Mouse (Mus musculus): ENCODE measurements around the gene Myrip. TPM values are rescaled to one million over a fixed set of nuclear protein-coding genes. Genes with fewer than 3 reads are reported as not detected.

Gene Myrip
- not detected for total RNA-seq (2023)

GRCm38 (mm10) chr9:120301213-120301612 is at the start of gene Myrip:
TSS of gene Myrip (plus strand) at chr9:120301513.

GRCm38 (mm10) chr9:120492010-120492399 is 190.7 kb downstream of the Myrip start, which contains the start of gene Eif1b:
TSS of gene Eif1b (plus strand) at chr9:120492232.

Other genes with a start within 250 kb of the Myrip start
- gene Cx3cr1, start 231.6 kb upstream of the Myrip start, total RNA-seq (2023) = under 1 TPM in 1 of 2 experiments, not detected in 1; 0.32 TPM
- gene Ccr8, start 209.4 kb upstream of the Myrip start, total RNA-seq (2023) = not detected
- 10 to 100 TPM; 31.3 to 39.1 TPM for gene Slc25a38, start 191.1 kb upstream of the Myrip start, total RNA-seq (2023)
- gene Rpsa, start 173.8 kb upstream of the Myrip start, total RNA-seq (2023) = 1,000 to 10,000 TPM; 2,093 to 2,116 TPM
- not detected for gene Mobp, start 151.8 kb upstream of the Myrip start, total RNA-seq (2023)
- 10 to 100 TPM; 52.4 TPM for gene Eif1b, start 190.7 kb downstream of the Myrip start, total RNA-seq (2023)
- gene Entpd3, start 238.3 kb downstream of the Myrip start, total RNA-seq (2023) = not detected